Mouse (Mus musculus) inflammation-experienced regulatory T-cells, adult 6 months (primary cell): Measurements from ENCODE around the gene Dtx2. TPM values are rescaled to one million over a fixed set of nuclear protein-coding genes. Genes with fewer than 3 reads are reported as not detected.
"Not testable (repeated sequence)": the region's sequence is repeated elsewhere in the genome, so short reads cannot be mapped to it uniquely, and the experiment has no call there.

Source experiments
- ATAC-seq: one replicate; pipeline ENCODE4 v1.8.0; 2017
- polyA plus RNA-seq, 3 experiments: library from polyadenylated mRNA; unstranded; fragments of 100-300 nt; shearing (Covaris generic); gene quantifications; one replicate each; pipeline ENCODE4 v1.2.1; 2017

Gene Dtx2
- polyA plus RNA-seq, 3 experiments from 2014 or later: 8.5 to 10.8 (median 9.1) TPM

DNA sequence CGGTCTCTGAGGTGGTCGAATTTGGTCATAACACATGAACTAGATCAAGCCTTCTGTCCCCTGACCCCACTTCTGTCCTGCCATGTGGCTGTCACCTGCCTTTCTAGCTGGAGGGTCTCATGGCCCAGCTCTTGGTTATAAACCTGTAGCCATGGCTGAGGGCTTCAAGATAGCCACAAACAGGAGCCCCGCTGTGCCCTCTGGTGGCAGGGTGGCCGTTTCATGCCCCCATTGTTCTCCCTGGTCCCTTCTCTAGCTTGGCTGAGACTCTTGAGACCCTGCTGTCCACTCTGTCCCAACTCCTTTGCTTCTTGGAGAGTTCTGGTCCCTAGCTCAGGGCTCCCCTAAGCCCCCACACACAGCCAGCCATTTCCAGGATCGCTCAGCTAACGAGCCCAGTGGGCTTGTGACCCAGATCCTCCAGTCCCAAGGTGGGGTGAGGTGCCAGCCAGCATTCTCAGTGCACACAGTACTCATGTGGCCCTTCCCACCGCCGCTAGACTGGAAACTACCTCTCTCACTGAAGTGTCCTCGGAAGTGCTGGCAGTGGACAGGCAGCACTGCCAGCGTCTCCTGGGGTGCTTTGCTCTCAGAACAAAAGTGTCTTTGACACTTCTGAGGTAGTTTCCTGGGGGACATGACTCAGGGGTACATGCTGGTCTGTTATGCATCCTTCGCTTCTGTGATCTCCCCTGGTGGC, 33.2 kb downstream of the Dtx2 start:
- ATAC-seq: no peak

DNA sequence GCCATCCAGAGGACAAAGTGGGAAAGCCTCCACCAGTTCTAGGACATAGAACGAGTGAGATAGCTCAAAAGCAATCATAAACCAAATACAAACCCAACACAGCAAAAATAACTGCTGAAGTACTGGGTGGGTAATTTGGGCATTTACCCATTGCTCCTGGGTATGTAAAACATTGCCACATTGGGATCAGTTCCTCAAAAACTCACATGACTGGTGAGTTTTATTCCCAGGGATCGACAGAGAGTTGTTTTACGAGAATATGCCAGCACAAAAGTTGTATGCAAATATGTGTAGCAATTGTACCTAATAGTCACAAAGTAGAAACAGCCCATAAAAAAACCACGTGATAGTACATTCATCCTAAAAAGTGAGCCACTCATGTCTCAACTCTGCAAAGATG, 40.3 kb downstream of the Dtx2 start:
- no peak for ATAC-seq

DNA sequence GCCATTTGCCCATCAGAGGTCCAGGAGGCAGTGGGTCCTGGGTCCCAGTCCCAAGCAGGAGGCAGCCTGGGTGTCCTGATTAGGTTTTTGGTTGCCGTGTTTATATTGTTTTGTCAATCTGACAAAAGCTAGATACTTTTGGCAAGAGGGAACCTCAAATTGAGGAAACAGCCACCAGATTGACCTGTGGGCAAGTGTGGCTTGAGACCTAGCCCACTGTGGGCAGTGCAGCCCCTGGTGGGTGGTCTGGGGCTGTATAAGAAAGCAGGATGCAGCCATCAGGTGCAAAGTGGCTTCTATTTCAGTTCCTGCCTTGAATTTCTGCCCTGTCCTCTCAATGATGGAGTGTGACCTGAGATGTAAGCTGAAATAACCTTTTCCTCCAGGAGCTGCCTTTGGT, 40.7 kb downstream of the Dtx2 start:
- no peak for ATAC-seq

DNA sequence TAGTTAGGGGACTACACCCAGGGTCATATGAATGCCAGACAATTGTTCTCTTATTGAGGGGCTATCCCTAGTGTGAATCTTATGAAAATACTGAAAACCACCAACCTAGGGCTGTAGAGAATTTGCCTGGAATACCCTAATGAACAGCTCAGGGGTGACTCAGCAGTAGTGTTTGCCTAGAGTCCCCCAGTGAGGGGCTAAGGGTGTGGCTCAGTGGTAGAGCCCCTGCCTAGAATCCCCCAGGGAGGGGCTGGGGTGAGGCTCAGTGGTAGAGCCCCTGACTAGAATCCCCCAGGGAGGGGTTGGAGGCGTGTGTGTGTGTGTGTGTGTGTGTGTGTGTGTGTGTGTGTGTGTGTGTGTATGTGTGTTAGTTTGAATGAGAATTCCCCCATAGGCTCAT, 42.1 kb downstream of the Dtx2 start:
- ATAC-seq: no peak

GRCm38 (mm10) chr5:136038258-136039214, 43.9 kb downstream of the Dtx2 start, which contains the start of gene Upk3b:
Upk3b (plus strand) TSS chr5:136038496.
- no peak for ATAC-seq

DNA sequence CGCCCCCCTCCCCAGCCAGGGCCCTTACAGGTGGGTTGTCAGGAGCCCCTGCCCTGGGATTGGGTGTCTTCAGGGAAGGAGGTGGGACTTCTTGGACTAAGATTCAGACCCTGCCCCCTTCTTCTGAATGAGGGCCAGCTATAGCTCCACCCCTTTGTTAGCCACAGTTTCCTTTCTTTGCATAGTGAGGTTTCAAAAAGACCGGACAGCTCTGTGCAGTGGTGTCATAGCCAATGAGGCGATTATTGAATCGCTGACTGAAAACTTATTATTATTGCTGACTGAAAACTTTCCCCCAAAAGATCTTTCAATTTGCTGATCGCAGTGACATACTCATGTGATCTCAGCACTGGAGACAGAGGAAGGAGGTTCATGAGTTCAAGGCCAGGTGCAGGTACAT, 45.6 kb downstream of the Dtx2 start:
- no peak for ATAC-seq

GRCm38 (mm10) chr5:136041260-136041659, 46.7 kb downstream of the Dtx2 start:
- ATAC-seq: no peak

- no peak for ATAC-seq
These were observed 47.1 kb downstream of the Dtx2 start for GRCm38 (mm10) chr5:136041666-136042065.

GRCm38 (mm10) chr5:136044865-136045264, 50.3 kb downstream of the Dtx2 start:
- ATAC-seq: no peak

GRCm38 (mm10) chr5:136045408-136045807, 50.8 kb downstream of the Dtx2 start:
- no peak for ATAC-seq

DNA sequence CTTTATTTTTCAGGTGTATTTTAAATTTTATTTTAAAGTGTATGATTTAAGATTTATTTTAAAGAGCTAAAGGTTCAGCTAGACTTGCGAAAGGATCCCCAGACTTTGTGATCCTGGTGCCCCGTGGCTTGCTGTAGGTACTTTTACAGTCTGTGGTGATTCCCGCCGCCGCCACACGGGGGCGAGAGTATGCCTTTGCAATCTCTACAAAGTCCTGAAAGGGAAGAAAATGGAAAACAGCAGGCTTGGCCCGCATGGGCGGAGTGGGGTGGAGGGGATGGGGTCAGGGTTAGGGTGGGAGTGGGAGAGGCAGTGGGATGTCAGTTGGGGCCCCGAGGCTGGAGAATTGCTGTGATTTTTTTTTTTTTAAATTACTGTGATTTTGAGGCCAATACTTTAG, 51.4 kb downstream of the Dtx2 start:
- ATAC-seq: peak; percentile 50

- ATAC-seq: not testable (repeated sequence)
These were observed 53.9 kb downstream of the Dtx2 start for GRCm38 (mm10) chr5:136048541-136048940.

- no peak for ATAC-seq
These were observed 55.3 kb downstream of the Dtx2 start for GRCm38 (mm10) chr5:136049926-136050325.

- ATAC-seq: no peak
These were observed 56.9 kb downstream of the Dtx2 start for GRCm38 (mm10) chr5:136051231-136052085.

GRCm38 (mm10) chr5:136052861-136053655, 58.5 kb downstream of the Dtx2 start:
- no peak for ATAC-seq

GRCm38 (mm10) chr5:136054301-136055077, 59.9 kb downstream of the Dtx2 start, which contains the start of gene Upk3bl:
Upk3bl (plus strand) TSS chr5:136054492.
- ATAC-seq: no peak

DNA sequence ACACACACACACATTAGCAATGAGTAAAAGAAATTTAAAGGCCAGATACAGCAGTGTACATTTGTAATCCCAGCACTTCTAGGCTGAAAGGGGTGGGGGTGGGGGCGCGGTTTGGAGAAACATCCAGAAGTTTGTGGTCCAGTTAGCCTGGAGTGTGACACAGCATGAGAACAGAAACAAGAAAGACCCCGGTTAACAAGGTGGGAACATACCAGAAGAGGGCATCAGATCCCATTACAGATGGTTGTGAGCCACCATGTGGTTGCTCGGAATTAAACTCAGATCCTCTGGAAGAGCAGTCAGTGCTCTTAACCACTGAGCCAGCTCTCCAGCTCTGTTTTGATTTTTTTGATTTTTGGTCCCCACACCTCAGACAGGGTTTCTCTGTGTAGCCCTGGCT, 61.5 kb downstream of the Dtx2 start:
- ATAC-seq: no peak

DNA sequence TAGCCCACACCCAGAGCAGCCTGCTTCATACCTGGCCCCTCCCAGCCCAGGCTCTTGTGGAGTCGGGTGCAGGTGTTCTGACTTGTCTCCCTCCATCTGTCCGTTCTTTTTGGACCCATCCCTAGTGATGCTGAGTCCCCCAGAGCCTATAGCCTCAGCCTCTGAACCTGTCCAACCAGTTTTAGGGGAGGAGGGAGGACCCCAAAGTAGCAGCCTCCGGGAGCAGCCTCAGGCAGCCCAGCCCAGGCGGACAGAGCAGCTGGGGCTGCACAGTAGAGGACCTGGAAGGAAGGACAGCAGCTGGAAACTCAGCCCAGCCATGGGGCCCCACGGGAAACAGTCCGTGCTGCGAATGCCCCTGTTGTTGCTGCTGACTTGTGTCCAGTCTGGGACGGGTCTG, 62.5 kb downstream of the Dtx2 start:
- no peak for ATAC-seq

- ATAC-seq: no peak
These were observed 67.0 kb downstream of the Dtx2 start for GRCm38 (mm10) chr5:136061567-136061966.

DNA sequence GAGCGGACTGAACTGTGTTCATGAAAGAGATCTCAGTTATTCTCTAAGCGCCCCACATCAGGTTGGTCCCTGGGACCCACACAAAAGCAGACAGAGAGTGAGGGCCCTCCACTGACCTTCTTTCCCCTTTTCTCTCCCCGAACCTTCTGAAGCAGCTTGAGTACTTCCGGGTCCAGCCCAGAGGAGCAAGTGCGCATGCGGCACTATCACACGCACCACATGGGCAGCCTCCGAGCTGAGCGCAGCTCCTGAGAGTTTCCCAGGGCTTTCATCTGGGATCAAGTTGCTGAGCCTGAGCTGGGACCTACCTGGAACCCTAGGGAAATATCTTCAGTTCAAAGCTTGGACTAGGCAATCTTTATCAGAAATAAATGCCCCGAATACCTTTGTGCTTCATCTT, 69.3 kb downstream of the Dtx2 start:
- ATAC-seq: no peak
